Mouse (Mus musculus): Measurements from ENCODE around the gene Rdh1. TPM values are rescaled to one million over a fixed set of nuclear protein-coding genes. Genes with fewer than 3 reads are reported as not detected.
"Not testable (repeated sequence)": the region's sequence is repeated elsewhere in the genome, so short reads cannot be mapped to it uniquely, and the experiment has no call there.

The Rdh1 gene
- polyA plus RNA-seq, 1 experiment from 2014 or later, result not detected

GRCm38 (mm10) chr10:127804416-127804815, 44.9 kb downstream of the Rdh1 start:
- Histone ChIP-seq H3K4me3 (ENCODE audit: low read length) (no peak overlapping the region), H3K27ac (ENCODE audit: low read length) (no peak overlapping the region), H3K9ac (ENCODE audit: low read length) (no peak overlapping the region), H3K36me3 (ENCODE audit: control insufficient read depth, insufficient read depth, low read length) (no peaks in the 10 kb centered on the region), H3K27me3 (ENCODE audit: control insufficient read depth, insufficient read depth, low read depth, low read length) (no peaks in the 10 kb centered on the region), H3K4me2 (ENCODE audit: low read depth, low read length) (no peak overlapping the region), H3K9me3 (ENCODE audit: control insufficient read depth, low read length) (no peaks in the 10 kb centered on the region), H3K4me1 (replicated peaks; ENCODE audit: control insufficient read depth, insufficient read depth, low read length) (no peaks in the 10 kb centered on the region)
- 57% methylated on average over 7 of the region's 7 CpGs for WGBS
- no peak for ATAC-seq (ENCODE audit: low read depth)

- peaks cover 2% of the 10 kb centered on the region; the same call in 1 of the 2 replicates for H3K9me3 ChIP-seq (ENCODE audit: control insufficient read depth, low read length)
- H3K27ac ChIP-seq (ENCODE audit: low read length), result no peak overlapping the region
- no peak overlapping the region for H3K9ac ChIP-seq (ENCODE audit: low read length)
- H3K4me3 ChIP-seq (ENCODE audit: low read length), result no peak overlapping the region
- no peaks in the 10 kb centered on the region for H3K27me3 ChIP-seq (ENCODE audit: control insufficient read depth, insufficient read depth, low read depth, low read length)
- no peak overlapping the region for H3K4me2 ChIP-seq (ENCODE audit: low read depth, low read length)
- ATAC-seq (ENCODE audit: low read depth), result no peak
- H3K36me3 ChIP-seq (ENCODE audit: control insufficient read depth, insufficient read depth, low read length), result no peaks in the 10 kb centered on the region
- H3K4me1 ChIP-seq (replicated peaks; ENCODE audit: control insufficient read depth, insufficient read depth, low read length), result no peaks in the 10 kb centered on the region
These were observed 56.4 kb downstream of the Rdh1 start for GRCm38 (mm10) chr10:127815888-127816287.

- not testable (repeated sequence) for H3K27me3 ChIP-seq (ENCODE audit: control insufficient read depth, insufficient read depth, low read depth, low read length); H3K27ac ChIP-seq (ENCODE audit: low read length); H3K4me1 ChIP-seq (replicated peaks; ENCODE audit: control insufficient read depth, insufficient read depth, low read length); ATAC-seq (ENCODE audit: low read depth); H3K4me3 ChIP-seq (ENCODE audit: low read length); H3K9ac ChIP-seq (ENCODE audit: low read length); H3K4me2 ChIP-seq (ENCODE audit: low read depth, low read length); H3K9me3 ChIP-seq (ENCODE audit: control insufficient read depth, low read length); H3K36me3 ChIP-seq (ENCODE audit: control insufficient read depth, insufficient read depth, low read length)
- WGBS, result 67% methylated on average over 4 of the region's 4 CpGs
These were observed 57.9 kb downstream of the Rdh1 start for GRCm38 (mm10) chr10:127817268-127817910.

Other genes with a start within 250 kb of the Rdh1 start
- 155 and 169 TPM in 2 replicates for gene Ndufa4l2, start 244.8 kb upstream of the Rdh1 start, polyA plus RNA-seq (2015; fragmentation: Nextera tagmentation; extraction: Ambion mirVana)
- gene Shmt2, start 237.3 kb upstream of the Rdh1 start, polyA plus RNA-seq (2015; fragmentation: Nextera tagmentation; extraction: Ambion mirVana), result 116 and 119 TPM in 2 replicates
- 1.8 TPM in 2 replicates for gene Nxph4, start 225.2 kb upstream of the Rdh1 start, polyA plus RNA-seq (2015; fragmentation: Nextera tagmentation; extraction: Ambion mirVana)
- gene Lrp1, start 138.6 kb upstream of the Rdh1 start, polyA plus RNA-seq (2015; fragmentation: Nextera tagmentation; extraction: Ambion mirVana), result 78.9 and 83.6 TPM in 2 replicates
- gene Stat6, start 116.7 kb upstream of the Rdh1 start, polyA plus RNA-seq (2015; fragmentation: Nextera tagmentation; extraction: Ambion mirVana), result 47.4 and 49.2 TPM in 2 replicates
- 12.6 and 13.2 TPM in 2 replicates for gene Nemp1, start 92.8 kb upstream of the Rdh1 start, polyA plus RNA-seq (2015; fragmentation: Nextera tagmentation; extraction: Ambion mirVana)
- 16.2 and 17.9 TPM in 2 replicates for gene Nab2, start 91.2 kb upstream of the Rdh1 start, polyA plus RNA-seq (2015; fragmentation: Nextera tagmentation; extraction: Ambion mirVana)
- gene Myo1a, start 54.6 kb upstream of the Rdh1 start, polyA plus RNA-seq (2015; fragmentation: Nextera tagmentation; extraction: Ambion mirVana), result 0.19 and 0.39 TPM in 2 replicates
- not detected in 2 replicates for gene Tac2, start 35.2 kb upstream of the Rdh1 start, polyA plus RNA-seq (2015; fragmentation: Nextera tagmentation; extraction: Ambion mirVana)
- gene Zbtb39, start 20.2 kb upstream of the Rdh1 start, polyA plus RNA-seq (2015; fragmentation: Nextera tagmentation; extraction: Ambion mirVana), result 2.3 and 2.6 TPM in 2 replicates
- gene Gpr182, start 8.0 kb upstream of the Rdh1 start, polyA plus RNA-seq (2015; fragmentation: Nextera tagmentation; extraction: Ambion mirVana), result 16.4 and 17.3 TPM in 2 replicates
- not detected in 2 replicates for gene Rdh16f1, start 66 bp downstream of the Rdh1 start, polyA plus RNA-seq (2015; fragmentation: Nextera tagmentation; extraction: Ambion mirVana)
- not detected in 2 replicates for gene Rdh9, start 16.7 kb downstream of the Rdh1 start, polyA plus RNA-seq (2015; fragmentation: Nextera tagmentation; extraction: Ambion mirVana)
- gene Rdh16, start 41.4 kb downstream of the Rdh1 start, polyA plus RNA-seq (2015; fragmentation: Nextera tagmentation; extraction: Ambion mirVana), result not detected in 2 replicates
- gene Rdh19, start 90.2 kb downstream of the Rdh1 start, polyA plus RNA-seq (2015; fragmentation: Nextera tagmentation; extraction: Ambion mirVana), result not detected in 2 replicates
- not detected in 2 replicates for gene Rdh16f2, start 106.8 kb downstream of the Rdh1 start, polyA plus RNA-seq (2015; fragmentation: Nextera tagmentation; extraction: Ambion mirVana)
- 0.69 TPM in 1 of 2 replicates, not detected in the other for gene Rdh7, start 129.1 kb downstream of the Rdh1 start, polyA plus RNA-seq (2015; fragmentation: Nextera tagmentation; extraction: Ambion mirVana)
- gene Sdr9c7, start 138.8 kb downstream of the Rdh1 start, polyA plus RNA-seq (2015; fragmentation: Nextera tagmentation; extraction: Ambion mirVana), result 0.08 TPM in 1 of 2 replicates, not detected in the other
- not detected in 2 replicates for gene Hsd17b6, start 247.9 kb downstream of the Rdh1 start, polyA plus RNA-seq (2015; fragmentation: Nextera tagmentation; extraction: Ambion mirVana)